Mouse (Mus musculus): Measurements from ENCODE around the gene Map4. TPM values are rescaled to one million over a fixed set of nuclear protein-coding genes. Genes with fewer than 3 reads are reported as not detected.

Map4 gene
- polyA plus RNA-seq, 1 experiment from 2014 or later, result 33.9 TPM

DNA sequence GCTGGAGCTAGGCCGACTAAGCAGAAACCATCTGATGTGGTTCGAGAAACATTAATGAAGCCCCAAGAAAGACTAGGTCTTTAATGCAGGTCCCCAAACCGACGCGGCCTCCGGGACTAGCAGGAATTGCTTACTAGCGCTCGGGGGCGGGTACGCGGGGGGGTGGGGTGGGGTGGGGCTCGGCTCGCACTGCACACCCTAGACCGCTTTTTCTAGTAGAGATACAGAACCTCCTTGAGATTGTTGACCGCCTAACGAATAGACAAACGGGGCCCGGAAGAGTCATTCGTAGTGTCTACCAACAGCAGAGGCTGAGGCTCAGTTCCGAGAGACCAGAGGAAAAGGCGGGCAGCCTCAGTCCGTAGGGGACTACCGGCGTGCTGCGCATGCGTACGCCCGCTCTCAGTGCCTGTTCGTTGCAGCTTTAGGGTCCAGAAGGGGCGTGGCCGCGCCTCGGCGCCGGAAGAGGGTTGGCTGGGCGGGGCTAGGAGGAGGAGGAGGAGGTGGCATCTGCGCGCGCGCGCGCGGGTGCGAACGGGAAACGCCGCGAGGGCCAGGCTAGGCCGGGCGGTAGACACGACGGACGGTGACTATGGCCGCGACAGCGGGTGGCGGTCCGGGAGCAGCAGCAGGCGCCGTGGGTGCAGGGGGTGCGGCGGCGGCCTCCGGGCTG lies 200.4 kb downstream of the Map4 start:
- ATAC-seq (replicated peaks; ENCODE audit: low FRiP score, low read depth), result peak; percentile 97
- Histone ChIP-seq H3K4me1 (replicated peaks; ENCODE audit: insufficient read depth, low read length) (0 out of 2 replicates have a peak, but pooled peaks cover 5% of the 10 kb centered on the region), H3K36me3 (ENCODE audit: insufficient read depth, low read length) (peaks cover 9% of the 10 kb centered on the region; the same call in 1 of the 2 replicates), H3K9me3 (replicated peaks; ENCODE audit: low read length) (no peaks in the 10 kb centered on the region), H3K27me3 (ENCODE audit: insufficient read depth, low read length) (no peaks in the 10 kb centered on the region), H3K4me3 (replicated peaks; ENCODE audit: low read depth, low read length) (peak overlapping the region; percentile 89), H3K4me2 (ENCODE audit: low read length) (peak overlapping the region; percentile 81), H3K9ac (ENCODE audit: low read depth, low read length) (peak overlapping the region; percentile 95), H3K27ac (peak overlapping the region; percentile 87)
- no peak for TF ChIP-seq CTCF (IDR thresholded peaks at IDR 0.05; ENCODE audit: low read depth)
- WGBS, result under 1% methylated on average over 62 of the region's 64 CpGs
- peak; percentile 100 for DNase-seq (ENCODE audit: low spot score)

DNA sequence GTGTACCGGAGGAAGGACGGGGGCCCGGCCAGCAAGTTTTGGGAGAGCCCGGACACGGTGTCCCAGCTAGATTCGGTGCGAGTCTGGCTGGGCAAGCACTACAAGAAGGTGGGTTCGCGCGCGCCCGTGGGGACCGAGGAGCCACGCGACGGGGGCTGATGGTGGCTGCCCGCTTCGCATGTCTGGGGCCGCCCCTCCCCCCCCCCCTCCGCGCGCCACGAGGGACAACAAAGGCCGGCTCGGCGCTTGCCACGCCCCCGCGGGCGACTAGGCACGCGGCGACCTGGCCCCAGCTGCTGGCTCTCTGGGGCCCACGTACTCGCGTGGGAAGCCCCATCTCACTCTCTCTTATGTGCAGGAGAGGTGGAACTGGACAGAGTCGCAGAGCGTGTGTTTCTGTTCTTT lies 200.9 kb downstream of the Map4 start:
- H3K9me3 ChIP-seq (replicated peaks; ENCODE audit: low read length), result no peaks in the 10 kb centered on the region
- DNase-seq (ENCODE audit: low spot score), result peak; percentile 24
- TF ChIP-seq CTCF (IDR thresholded peaks at IDR 0.05; ENCODE audit: low read depth), result no peak

GRCm38 (mm10) chr9:110132921-110133320 lies 201.7 kb downstream of the Map4 start:
- Histone ChIP-seq H3K36me3 (ENCODE audit: insufficient read depth, low read length) (peaks cover 9% of the 10 kb centered on the region; the same call in 1 of the 2 replicates), H3K27me3 (ENCODE audit: insufficient read depth, low read length) (no peaks in the 10 kb centered on the region), H3K9ac (ENCODE audit: low read depth, low read length) (peak overlapping the region; percentile 95; the same call in 1 of the 2 replicates), H3K4me1 (replicated peaks; ENCODE audit: insufficient read depth, low read length) (0 out of 2 replicates have a peak, but pooled peaks cover 5% of the 10 kb centered on the region), H3K9me3 (replicated peaks; ENCODE audit: low read length) (no peaks in the 10 kb centered on the region), H3K27ac (no peak overlapping the region), H3K4me2 (ENCODE audit: low read length) (peak overlapping the region; percentile 81), H3K4me3 (replicated peaks; ENCODE audit: low read depth, low read length) (peak overlapping the region; percentile 89)
- DNase-seq (ENCODE audit: low spot score) (no peak), ATAC-seq (replicated peaks; ENCODE audit: low FRiP score, low read depth) (no peak)
- no peak for TF ChIP-seq CTCF (IDR thresholded peaks at IDR 0.05; ENCODE audit: low read depth)
- WGBS, result 51% methylated on average over 6 of the region's 6 CpGs

More for the DNA sequence above, 200.9 kb downstream of the Map4 start:
- Histone ChIP-seq H3K9ac (ENCODE audit: low read depth, low read length) (peak overlapping the region; percentile 95), H3K4me3 (replicated peaks; ENCODE audit: low read depth, low read length) (peak overlapping the region; percentile 89), H3K36me3 (ENCODE audit: insufficient read depth, low read length) (peaks cover 9% of the 10 kb centered on the region; the same call in 1 of the 2 replicates), H3K27ac (peak overlapping the region; percentile 87), H3K4me2 (ENCODE audit: low read length) (peak overlapping the region; percentile 81), H3K27me3 (ENCODE audit: insufficient read depth, low read length) (no peaks in the 10 kb centered on the region), H3K4me1 (replicated peaks; ENCODE audit: insufficient read depth, low read length) (0 out of 2 replicates have a peak, but pooled peaks cover 5% of the 10 kb centered on the region)
- ATAC-seq (replicated peaks; ENCODE audit: low FRiP score, low read depth), result peak; percentile 67
- WGBS, result under 1% methylated on average over 31 of the region's 38 CpGs

Small RNA genes within 50 kb of the gene (microRNA-seq; reads per million reads assigned to microRNA genes)
- gene Mir7089, result 0.80 reads per million

Other genes starting within 250 kb of the Map4 start
- 0.12 and 0.26 TPM in 2 replicates for gene Fbxw18, start 228.8 kb upstream of the Map4 start, polyA plus RNA-seq (2015; fragmentation: Nextera tagmentation; extraction: Ambion mirVana)
- gene Fbxw26, start 185.4 kb upstream of the Map4 start, polyA plus RNA-seq (2015; fragmentation: Nextera tagmentation; extraction: Ambion mirVana), result not detected in 2 replicates
- 0.33 TPM in 1 of 2 replicates, not detected in the other for gene Fbxw27, start 140.8 kb upstream of the Map4 start, polyA plus RNA-seq (2015; fragmentation: Nextera tagmentation; extraction: Ambion mirVana)
- 155 and 206 TPM in 2 replicates for gene Spink8, start 119.2 kb upstream of the Map4 start, polyA plus RNA-seq (2015; fragmentation: Nextera tagmentation; extraction: Ambion mirVana)
- 58.3 and 64.4 TPM in 2 replicates for gene Nme6, start 98.7 kb upstream of the Map4 start, polyA plus RNA-seq (2015; fragmentation: Nextera tagmentation; extraction: Ambion mirVana)
- 1.6 and 1.9 TPM in 2 replicates for gene Camp, start 81.8 kb upstream of the Map4 start, polyA plus RNA-seq (2015; fragmentation: Nextera tagmentation; extraction: Ambion mirVana)
- gene Cdc25a, start 55.9 kb upstream of the Map4 start, polyA plus RNA-seq (2015; fragmentation: Nextera tagmentation; extraction: Ambion mirVana), result 15.6 and 15.7 TPM in 2 replicates
- 58.1 and 63.8 TPM in 2 replicates for gene Smarcc1, start 186.2 kb downstream of the Map4 start, polyA plus RNA-seq (2015; fragmentation: Nextera tagmentation; extraction: Ambion mirVana)
- gene Dhx30, start 186.4 kb downstream of the Map4 start, polyA plus RNA-seq (2015; fragmentation: Nextera tagmentation; extraction: Ambion mirVana), result 86.5 and 88.9 TPM in 2 replicates

Measured in kidney, postnatal 0 days (tissue).